Mouse (Mus musculus) macrophage (primary cell): ENCODE results near the gene Tmem104. TPM values are rescaled to one million over a fixed set of nuclear protein-coding genes. Genes with fewer than 3 reads are reported as not detected.

ENCODE experiments used
- H3K27ac ChIP-seq: fragments of 350-480 bp; formaldehyde crosslinking; 2 replicates; pipeline ENCODE4 v1.9.0; 2021
- H3K36me3 ChIP-seq: fragments of 350-480 bp; formaldehyde crosslinking; 2 replicates; pipeline ENCODE4 v1.9.0; 2021; ENCODE audit errors: inconsistent target
- H3K4me3 ChIP-seq: fragments of 350-480 bp; formaldehyde crosslinking; 2 replicates; pipeline ENCODE4 v1.9.0; 2021; ENCODE audit errors: inconsistent target
- H3K79me2 ChIP-seq: fragments of 350-480 bp; formaldehyde crosslinking; 2 replicates; pipeline ENCODE4 v1.9.0; 2021; ENCODE audit errors: inconsistent target
- whole genome bisulfite sequencing: methylation state at CpG from one replicate; pipeline ENCODE4 v1.1.7; 2026; ENCODE audit warnings: inconsistent platforms; ENCODE audit not compliant: missing documents; 5-methylcytosine and 5-hydroxymethylcytosine counted together
- polyA plus RNA-seq: library from polyadenylated mRNA; stranded (reverse); fragments of 250-400 nt; gene quantifications from 3 replicates; pipeline ENCODE4 v1.2.4, GENCODE M21; 2018; ENCODE audit warnings: inconsistent platforms

Tmem104 gene
- polyA plus RNA-seq, 1 experiment from 2014 or later = 149 TPM

DNA sequence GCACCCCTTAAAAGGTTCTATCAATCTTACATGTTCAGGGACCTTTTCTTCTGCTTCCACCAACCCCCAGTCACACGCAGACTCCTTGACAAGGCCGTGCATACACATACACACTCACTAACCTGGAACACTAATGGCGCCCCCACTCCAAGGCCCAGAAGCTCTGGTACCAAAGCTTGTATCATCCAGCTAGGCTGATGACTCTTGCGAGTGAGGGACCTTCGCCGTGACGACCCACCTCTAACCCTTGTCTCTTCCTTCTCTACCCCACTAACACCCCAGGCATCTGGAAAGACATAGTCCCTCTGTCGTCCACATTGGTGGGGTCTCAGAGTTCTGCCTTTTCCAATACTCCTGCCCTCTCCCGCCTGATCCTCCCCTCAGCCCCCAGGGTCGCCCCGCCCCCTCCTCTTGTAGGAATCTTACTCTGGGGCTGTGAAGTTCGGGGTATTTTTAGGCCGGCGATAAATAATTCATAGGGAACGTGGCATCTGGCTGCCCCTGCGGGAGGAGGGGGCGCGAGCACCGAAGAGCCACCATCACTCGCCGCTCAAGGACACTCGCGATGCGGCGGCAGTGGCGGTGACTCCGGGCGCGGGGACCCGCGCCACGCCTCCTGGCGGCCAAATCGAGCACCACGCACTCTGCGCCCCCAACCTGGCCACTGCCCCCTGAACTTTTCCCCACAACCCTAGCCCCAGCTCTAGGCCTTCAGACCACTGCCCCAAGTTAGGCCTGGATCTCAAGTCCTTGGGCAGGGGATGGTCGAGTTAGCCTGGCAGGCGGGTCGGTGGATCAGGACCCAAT, 77.8 kb downstream of the Tmem104 start:
- H3K27ac ChIP-seq = no peak overlapping the region
- no peaks in the 10 kb centered on the region for H3K36me3 ChIP-seq
- no peak overlapping the region for H3K4me3 ChIP-seq
- no peaks in the 10 kb centered on the region for H3K79me2 ChIP-seq
- WGBS = 13% methylated on average over 39 of the region's 39 CpGs

DNA sequence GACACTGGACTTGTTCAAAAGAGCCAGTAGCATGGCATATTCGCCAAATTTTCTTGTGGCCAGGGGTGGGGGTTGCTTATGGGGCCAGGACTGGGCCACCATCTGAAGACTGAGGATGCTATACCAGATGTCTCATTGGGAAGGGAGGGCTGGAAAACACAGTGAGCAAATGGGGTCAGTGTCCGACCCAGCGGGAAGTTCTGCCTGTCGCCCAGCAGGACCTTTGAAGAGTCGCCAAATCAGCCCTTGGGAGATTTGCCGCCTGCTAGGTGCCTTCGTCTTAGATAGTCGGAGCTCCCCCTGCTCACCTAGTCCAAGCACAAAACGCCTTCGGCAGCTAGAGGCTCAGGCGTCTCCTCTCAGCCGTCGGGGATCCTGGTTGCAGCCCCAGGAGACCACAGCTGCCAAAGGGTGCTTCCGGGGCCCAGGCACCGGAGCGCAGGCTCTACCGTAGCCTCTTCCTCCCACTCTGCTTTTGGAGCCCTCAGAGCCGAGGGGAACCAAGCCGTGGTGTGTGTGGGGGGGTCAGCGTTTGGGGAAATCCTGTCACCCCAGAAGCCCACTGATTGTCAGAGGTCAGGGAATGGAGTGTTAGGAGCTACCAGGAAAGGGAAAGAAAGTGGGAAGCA, 78.6 kb downstream of the Tmem104 start:
- no peak overlapping the region for H3K27ac ChIP-seq
- no peaks in the 10 kb centered on the region for H3K79me2 ChIP-seq
- WGBS = 8% methylated on average over 20 of the region's 20 CpGs
- H3K36me3 ChIP-seq = no peaks in the 10 kb centered on the region
- H3K4me3 ChIP-seq = no peak overlapping the region

DNA sequence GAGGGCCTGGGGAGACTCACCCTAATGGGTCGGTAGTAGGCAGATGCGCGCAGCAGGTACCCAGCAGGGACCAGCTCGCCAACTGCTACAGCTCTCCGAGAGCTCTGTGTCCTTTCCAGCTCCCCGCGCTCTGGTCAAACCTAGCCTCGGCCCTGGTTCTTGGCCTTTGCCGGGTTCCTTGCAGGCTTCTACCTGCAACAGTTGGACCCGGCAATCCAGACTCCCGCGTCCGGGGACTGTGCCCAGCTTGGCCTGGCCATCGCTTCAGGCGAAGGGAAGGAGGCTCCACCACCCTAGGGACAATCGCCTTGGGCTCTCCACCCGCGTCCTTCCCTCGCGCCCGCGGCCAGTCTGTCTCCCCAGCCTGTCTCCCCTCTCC, 79.1 kb downstream of the Tmem104 start:
- Histone ChIP-seq H3K27ac (no peak overlapping the region), H3K4me3 (no peak overlapping the region), H3K36me3 (no peaks in the 10 kb centered on the region), H3K79me2 (no peaks in the 10 kb centered on the region)
- 9% methylated on average over 22 of the region's 22 CpGs for WGBS

- 20% methylated on average over 38 of the region's 50 CpGs for WGBS
- Histone ChIP-seq H3K79me2 (no peaks in the 10 kb centered on the region), H3K4me3 (no peak within 1 kb of the TSS), H3K27ac (no peak within 1 kb of the TSS), H3K36me3 (no peaks in the 10 kb centered on the region)
These were observed 80.0 kb downstream of the Tmem104 start, which contains the start of gene Grin2c for GRCm38 (mm10) chr11:115267061-115267883. Gene Grin2c, minus strand, starts transcription at chr11:115267243.

- H3K4me3 ChIP-seq = no peak overlapping the region
- no peaks in the 10 kb centered on the region for H3K79me2 ChIP-seq
- H3K27ac ChIP-seq = no peak overlapping the region
- WGBS = 96% methylated on average over 11 of the region's 11 CpGs
- no peaks in the 10 kb centered on the region for H3K36me3 ChIP-seq
These were observed 80.7 kb downstream of the Tmem104 start for GRCm38 (mm10) chr11:115267958-115268357.

DNA sequence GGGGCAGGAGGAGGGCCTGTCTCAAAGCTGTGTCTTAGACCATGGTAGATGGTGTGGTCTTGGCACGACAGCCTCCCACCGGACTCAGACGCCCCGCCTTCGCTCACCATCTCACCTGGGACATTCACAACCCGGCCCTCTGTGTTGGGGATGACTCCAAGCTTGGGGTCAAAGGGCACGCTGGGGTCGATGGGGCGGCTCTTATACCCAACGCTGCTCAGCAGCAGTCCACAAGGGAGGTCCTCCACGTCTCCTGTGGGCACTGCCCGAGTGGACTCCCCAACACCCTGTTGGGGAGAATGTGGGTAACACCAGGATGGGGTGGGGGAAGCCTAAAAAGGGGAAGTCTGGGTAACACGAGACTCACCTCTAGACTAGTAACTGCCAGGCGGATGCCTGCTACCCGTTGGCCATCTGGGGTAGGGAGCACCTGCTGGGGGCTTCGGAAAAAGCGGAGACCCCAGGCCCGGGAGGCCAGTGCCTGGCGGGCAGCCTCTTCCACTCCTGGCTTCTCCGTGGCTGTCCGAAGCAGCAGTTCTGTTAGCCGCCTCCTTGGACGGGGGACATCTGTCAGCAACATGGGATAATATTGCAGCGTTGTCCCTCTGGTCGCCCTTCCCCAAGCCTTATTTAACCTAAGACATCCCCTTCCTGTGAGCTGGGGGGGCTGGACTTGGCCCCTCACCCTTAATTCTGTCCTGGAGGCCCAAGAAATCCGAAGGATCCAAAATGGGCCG, 82.2 kb downstream of the Tmem104 start:
- no peaks in the 10 kb centered on the region for H3K36me3 ChIP-seq
- H3K4me3 ChIP-seq = no peak overlapping the region
- H3K27ac ChIP-seq = no peak overlapping the region
- WGBS = 84% methylated on average over 26 of the region's 27 CpGs
- H3K79me2 ChIP-seq = no peaks in the 10 kb centered on the region

GRCm38 (mm10) chr11:115270148-115270861, 83.0 kb downstream of the Tmem104 start:
- H3K4me3 ChIP-seq = no peak overlapping the region
- H3K79me2 ChIP-seq = no peaks in the 10 kb centered on the region
- H3K36me3 ChIP-seq = no peaks in the 10 kb centered on the region
- 60% methylated on average over 17 of the region's 19 CpGs for WGBS
- no peak overlapping the region for H3K27ac ChIP-seq

DNA sequence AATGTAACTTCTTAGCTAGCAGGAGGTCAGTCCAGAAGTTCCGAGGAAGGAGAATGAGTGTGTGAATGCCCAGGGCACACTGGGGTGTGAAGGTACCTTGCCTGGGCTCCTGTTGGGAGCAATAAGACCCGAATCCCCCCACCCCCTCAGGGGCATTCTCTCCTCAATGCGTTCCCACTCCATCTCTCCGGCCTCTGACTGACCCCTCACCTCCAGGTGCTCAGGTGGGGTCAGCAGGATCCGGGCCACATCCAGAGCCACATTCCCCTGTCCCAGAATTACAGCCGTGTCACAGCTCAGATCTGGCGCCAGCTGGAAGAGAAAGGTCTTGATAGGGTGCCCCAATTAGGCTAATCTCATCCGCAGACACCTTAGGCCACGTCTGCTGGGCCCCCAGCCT, 83.8 kb downstream of the Tmem104 start:
- H3K36me3 ChIP-seq = no peaks in the 10 kb centered on the region
- no peak overlapping the region for H3K4me3 ChIP-seq
- no peaks in the 10 kb centered on the region for H3K79me2 ChIP-seq
- H3K27ac ChIP-seq = no peak overlapping the region
- 85% methylated on average over 9 of the region's 9 CpGs for WGBS

DNA sequence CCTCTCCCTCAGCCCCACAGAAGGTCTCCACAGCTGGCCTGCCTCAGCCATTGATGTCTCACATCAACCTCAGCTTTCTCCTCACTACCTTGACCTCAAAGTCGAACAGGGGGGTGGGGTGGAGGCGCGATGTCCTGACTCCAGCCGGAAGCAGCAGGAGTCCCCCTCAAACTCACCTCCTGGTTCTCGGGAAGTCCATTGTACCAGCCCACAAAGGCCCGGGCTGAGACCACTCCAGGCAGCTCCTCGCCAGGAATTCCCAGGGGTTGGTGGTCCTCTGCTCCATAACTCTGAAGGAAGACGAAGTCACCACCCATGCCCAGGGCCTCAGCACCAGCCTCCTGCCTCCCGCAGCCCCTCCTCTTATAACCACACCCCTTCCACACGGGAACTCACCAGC, 84.2 kb downstream of the Tmem104 start:
- Histone ChIP-seq H3K4me3 (no peak overlapping the region), H3K36me3 (no peaks in the 10 kb centered on the region), H3K27ac (no peak overlapping the region), H3K79me2 (no peaks in the 10 kb centered on the region)
- 86% methylated on average over 10 of the region's 10 CpGs for WGBS

DNA sequence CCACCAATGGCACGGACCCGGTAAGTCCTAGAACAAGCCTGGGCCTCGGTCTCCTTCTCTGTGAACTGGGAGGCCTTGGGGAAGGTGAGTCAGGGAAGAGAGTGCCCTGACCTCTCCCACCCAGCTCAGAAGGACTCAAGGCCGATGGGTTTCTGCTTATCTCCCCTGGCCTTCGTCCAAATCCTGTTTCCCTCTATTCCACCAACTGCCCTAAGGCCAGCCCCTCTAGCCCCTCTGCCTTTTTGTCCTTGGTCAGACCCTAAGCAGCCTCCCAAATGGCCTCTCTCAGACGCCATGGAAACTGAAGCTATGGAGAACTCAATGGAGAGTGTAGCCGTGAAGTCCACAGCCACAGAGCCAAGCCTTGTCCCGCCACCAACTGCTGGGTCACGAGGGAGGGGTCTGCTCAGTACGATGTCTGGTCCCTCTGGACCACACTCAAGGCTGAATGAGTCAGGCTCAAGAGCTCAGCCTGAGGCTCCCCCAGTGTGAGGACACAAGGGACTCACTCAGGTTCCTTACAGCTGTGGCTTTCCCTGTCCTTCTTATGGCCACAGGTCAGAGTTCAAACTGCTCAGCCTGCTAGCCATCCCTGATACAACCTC, 85.7 kb downstream of the Tmem104 start:
- H3K36me3 ChIP-seq = no peaks in the 10 kb centered on the region
- 87% methylated on average over 9 of the region's 10 CpGs for WGBS
- H3K4me3 ChIP-seq = no peak overlapping the region
- no peak overlapping the region for H3K27ac ChIP-seq
- H3K79me2 ChIP-seq = no peaks in the 10 kb centered on the region

DNA sequence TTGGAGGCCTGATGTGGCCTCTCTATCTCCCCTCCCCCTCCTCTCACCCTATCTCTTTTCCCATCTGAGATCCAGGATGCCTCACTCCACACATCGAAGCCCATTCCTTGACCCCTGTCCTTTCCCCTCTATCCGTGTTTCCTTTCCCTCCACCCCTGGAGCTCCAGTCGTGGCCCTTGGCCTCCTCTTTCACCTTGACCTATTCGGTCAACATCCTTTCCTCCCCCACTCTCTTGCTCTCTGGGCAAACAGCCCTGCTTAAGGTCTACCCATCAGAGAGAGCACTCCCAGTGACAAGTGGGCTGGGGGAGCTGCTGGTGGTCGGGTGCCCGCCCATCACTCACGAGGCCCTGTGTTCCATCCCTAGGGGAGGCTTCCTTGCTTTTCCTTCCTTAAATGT, 86.4 kb downstream of the Tmem104 start:
- H3K27ac ChIP-seq = no peak overlapping the region
- no peak overlapping the region for H3K4me3 ChIP-seq
- no peaks in the 10 kb centered on the region for H3K36me3 ChIP-seq
- no peaks in the 10 kb centered on the region for H3K79me2 ChIP-seq
- 88% methylated on average over 6 of the region's 7 CpGs for WGBS

GRCm38 (mm10) chr11:115274178-115274577, 86.9 kb downstream of the Tmem104 start:
- 89% methylated on average over 5 of the region's 7 CpGs for WGBS
- no peaks in the 10 kb centered on the region for H3K36me3 ChIP-seq
- H3K79me2 ChIP-seq = no peaks in the 10 kb centered on the region
- no peak overlapping the region for H3K27ac ChIP-seq
- H3K4me3 ChIP-seq = no peak overlapping the region

DNA sequence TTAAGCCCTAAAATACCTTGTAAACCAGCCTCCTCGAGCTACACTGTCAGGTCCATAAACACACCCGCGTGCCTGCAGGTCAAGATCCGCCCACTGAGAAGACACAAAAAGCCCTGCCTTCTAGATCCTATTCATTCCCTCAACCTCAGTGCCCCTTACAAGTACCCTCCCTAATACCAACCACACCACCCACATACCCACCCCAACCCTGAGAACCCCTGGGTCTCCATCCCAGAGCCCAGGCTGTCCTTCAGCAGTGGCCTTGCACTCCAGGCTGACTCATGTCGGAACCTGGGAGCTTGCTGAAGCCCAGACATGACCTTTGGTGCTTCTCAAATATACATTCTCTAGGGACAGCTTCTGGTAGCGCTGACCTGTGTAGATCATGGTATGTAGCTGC, 87.5 kb downstream of the Tmem104 start:
- Histone ChIP-seq H3K4me3 (no peak overlapping the region), H3K36me3 (no peaks in the 10 kb centered on the region), H3K79me2 (no peaks in the 10 kb centered on the region), H3K27ac (no peak overlapping the region)
- 94% methylated on average over 6 of the region's 6 CpGs for WGBS
